Mouse (Mus musculus) forebrain, embryonic 16.5 days (tissue): ENCODE data around the gene Dcaf15. TPM values are rescaled to one million over a fixed set of nuclear protein-coding genes. Genes with fewer than 3 reads are reported as not detected.

ENCODE experiments used
- ATAC-seq: fragments of 200-750 bp; cut with Nextera tagmentation; 2 replicates; pipeline ENCODE4 v1.8.0; 2017; ENCODE audit warnings: mild to moderate bottlenecking, moderate library complexity
- H3K27ac ChIP-seq: fragments of 300-500 bp; sonication (generic); 2 replicates; pipeline ENCODE4 v1.5.1; 2014; ENCODE audit warnings: low read length, control low read depth
- H3K27me3 ChIP-seq: fragments of 300-500 bp; sonication (generic); replicated peaks from 2 replicates; pipeline ENCODE4 v1.6.1; 2014; ENCODE audit warnings: low read length; ENCODE audit not compliant: control insufficient read depth, insufficient read depth
- H3K36me3 ChIP-seq: fragments of 300-500 bp; sonication (generic); 2 replicates; pipeline ENCODE4 v1.6.1; 2014; ENCODE audit not compliant: control insufficient read depth, insufficient read depth
- H3K4me1 ChIP-seq: fragments of 300-500 bp; sonication (generic); replicated peaks from 2 replicates; pipeline ENCODE4 v1.6.1; 2014; ENCODE audit warnings: low read length; ENCODE audit not compliant: control insufficient read depth, insufficient read depth
- H3K4me2 ChIP-seq: fragments of 300-500 bp; sonication (generic); 2 replicates; pipeline ENCODE4 v1.6.1; 2014; ENCODE audit warnings: mild to moderate bottlenecking, low read length, control low read depth
- H3K4me3 ChIP-seq: fragments of 300-500 bp; sonication (generic); replicated peaks from 2 replicates; pipeline ENCODE4 v1.5.1; 2014; ENCODE audit warnings: mild to moderate bottlenecking, low read length, control low read depth
- H3K9ac ChIP-seq: fragments of 300-500 bp; sonication (generic); replicated peaks from 2 replicates; pipeline ENCODE4 v1.6.1; 2014; ENCODE audit warnings: low read depth, low read length, control low read depth
- H3K9me3 ChIP-seq: fragments of 300-500 bp; sonication (generic); 2 replicates; pipeline ENCODE4 v1.6.1; 2016; ENCODE audit warnings: low read length; ENCODE audit not compliant: control insufficient read depth
- WGBS: fragments of 180-500 bp; shearing (Covaris S2); extraction: QIAGEN DNeasy Blood & Tissue Kit; methylation state at CpG from one replicate; pipeline ENCODE4 v1.1.7; 2014; 5-methylcytosine and 5-hydroxymethylcytosine counted together
- polyA plus RNA-seq: library from polyadenylated mRNA; unstranded; fragments of >200 nt; fragmentation: Nextera tagmentation; extraction: Ambion mirVana; gene quantifications from 2 replicates; pipeline ENCODE4 v1.2.1, GENCODE M21; 2015

Dcaf15 gene
- polyA plus RNA-seq, 1 experiment from 2014 or later = 20.6 TPM

- Histone ChIP-seq H3K9ac (peak within 1 kb of the TSS; percentile 69), H3K9me3 (no peaks in the 10 kb centered on the region), H3K4me3 (peak within 1 kb of the TSS; percentile 91), H3K27me3 (no peaks in the 10 kb centered on the region), H3K4me1 (peaks cover 17% of the 10 kb centered on the region), H3K4me2 (peak within 1 kb of the TSS; percentile 82), H3K27ac (peak within 1 kb of the TSS; percentile 69), H3K36me3 (no peaks in the 10 kb centered on the region)
- WGBS = 96% methylated on average over 1 of the region's 1 CpGs
- ATAC-seq = no peak
These were observed 39.5 kb downstream of the Dcaf15 start, which contains the start of gene Gm10643 for GRCm38 (mm10) chr8:84065037-84065436. Gm10643 (minus strand) TSS chr8:84065137.

GRCm38 (mm10) chr8:84063861-84064610, 40.5 kb downstream of the Dcaf15 start:
- no peaks in the 10 kb centered on the region for H3K36me3 ChIP-seq
- ATAC-seq = no peak
- whole genome bisulfite sequencing = 75% methylated on average over 8 of the region's 8 CpGs
- H3K4me3 ChIP-seq = no peak overlapping the region
- H3K4me2 ChIP-seq = no peak overlapping the region
- H3K9ac ChIP-seq = no peak overlapping the region
- H3K27ac ChIP-seq = no peak overlapping the region
- no peaks in the 10 kb centered on the region for H3K27me3 ChIP-seq
- H3K9me3 ChIP-seq = no peaks in the 10 kb centered on the region
- peaks cover 12% of the 10 kb centered on the region for H3K4me1 ChIP-seq

- Histone ChIP-seq H3K36me3 (no peaks in the 10 kb centered on the region), H3K27ac (no peak overlapping the region), H3K9ac (no peak overlapping the region), H3K27me3 (no peaks in the 10 kb centered on the region), H3K4me3 (no peak overlapping the region), H3K4me1 (no peaks in the 10 kb centered on the region), H3K9me3 (no peaks in the 10 kb centered on the region), H3K4me2 (no peak overlapping the region)
- no peak for ATAC-seq
- 92% methylated on average over 2 of the region's 2 CpGs for WGBS
These were observed 44.3 kb downstream of the Dcaf15 start for GRCm38 (mm10) chr8:84060245-84060644.

GRCm38 (mm10) chr8:84059226-84059625, 45.3 kb downstream of the Dcaf15 start:
- Histone ChIP-seq H3K4me1 (no peaks in the 10 kb centered on the region), H3K27ac (no peak overlapping the region), H3K4me2 (no peak overlapping the region), H3K36me3 (no peaks in the 10 kb centered on the region), H3K27me3 (no peaks in the 10 kb centered on the region), H3K9me3 (no peaks in the 10 kb centered on the region), H3K4me3 (no peak overlapping the region), H3K9ac (no peak overlapping the region)
- 88% methylated on average over 2 of the region's 2 CpGs for WGBS
- ATAC-seq = no peak

GRCm38 (mm10) chr8:84057827-84058226, 46.7 kb downstream of the Dcaf15 start:
- Histone ChIP-seq H3K36me3 (no peaks in the 10 kb centered on the region), H3K27me3 (no peaks in the 10 kb centered on the region), H3K27ac (no peak overlapping the region), H3K4me3 (no peak overlapping the region), H3K4me1 (no peaks in the 10 kb centered on the region), H3K9me3 (no peaks in the 10 kb centered on the region), H3K4me2 (no peak overlapping the region), H3K9ac (no peak overlapping the region)
- no peak for ATAC-seq
- 90% methylated on average over 1 of the region's 1 CpGs for WGBS

- H3K9me3 ChIP-seq = no peaks in the 10 kb centered on the region
- no peak overlapping the region for H3K27ac ChIP-seq
- 96% methylated on average over 5 of the region's 5 CpGs for WGBS
- H3K4me2 ChIP-seq = no peak overlapping the region
- no peak overlapping the region for H3K4me3 ChIP-seq
- no peaks in the 10 kb centered on the region for H3K36me3 ChIP-seq
- no peaks in the 10 kb centered on the region for H3K27me3 ChIP-seq
- no peaks in the 10 kb centered on the region for H3K4me1 ChIP-seq
- ATAC-seq = no peak
- no peak overlapping the region for H3K9ac ChIP-seq
These were observed 51.3 kb downstream of the Dcaf15 start for GRCm38 (mm10) chr8:84053229-84053628.

GRCm38 (mm10) chr8:84052746-84053145, 51.8 kb downstream of the Dcaf15 start:
- no peaks in the 10 kb centered on the region for H3K9me3 ChIP-seq
- no peak for ATAC-seq
- H3K4me1 ChIP-seq = no peaks in the 10 kb centered on the region
- no peak overlapping the region for H3K4me3 ChIP-seq
- no peak overlapping the region for H3K4me2 ChIP-seq
- H3K27ac ChIP-seq = no peak overlapping the region
- H3K9ac ChIP-seq = no peak overlapping the region
- H3K27me3 ChIP-seq = no peaks in the 10 kb centered on the region
- no peaks in the 10 kb centered on the region for H3K36me3 ChIP-seq
- 74% methylated on average over 3 of the region's 3 CpGs for WGBS

- H3K9me3 ChIP-seq = no peaks in the 10 kb centered on the region
- H3K4me3 ChIP-seq = no peak overlapping the region
- no peak for ATAC-seq
- no peak overlapping the region for H3K9ac ChIP-seq
- no peak overlapping the region for H3K27ac ChIP-seq
- WGBS = 80% methylated on average over 5 of the region's 5 CpGs
- H3K36me3 ChIP-seq = no peaks in the 10 kb centered on the region
- H3K4me2 ChIP-seq = no peak overlapping the region
- H3K4me1 ChIP-seq = peaks cover 2% of the 10 kb centered on the region; the same call in 1 of the 2 replicates
- H3K27me3 ChIP-seq = peaks cover 19% of the 10 kb centered on the region
These were observed 56.4 kb downstream of the Dcaf15 start for GRCm38 (mm10) chr8:84048171-84048570.
